8 mouse cellular contexts compared by ENCODE assay signal in the genomic region with DNA sequence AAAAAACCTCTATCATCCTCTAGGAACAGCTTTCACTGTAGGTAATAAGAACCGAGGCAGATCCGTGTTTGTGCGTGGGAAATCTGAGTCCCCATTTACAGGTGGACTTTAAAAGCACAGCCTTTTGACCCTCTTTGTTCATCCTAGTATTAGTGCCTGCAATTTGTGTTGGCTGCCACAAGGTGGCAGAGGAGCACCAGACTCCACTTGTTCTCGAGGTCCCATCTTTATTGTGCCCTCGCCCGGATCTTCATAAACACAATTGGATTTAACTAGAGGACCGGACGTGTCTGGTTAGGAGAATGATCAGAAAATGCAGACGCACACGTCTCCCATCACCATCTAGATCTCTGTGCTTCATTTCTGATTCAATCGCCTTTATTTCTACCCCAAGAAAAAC.
A peak's percentile ranks its signal among the peaks of the same experiment; 100 is the strongest.
DNase-seq lines count a peak whose midpoint lies in the region; ATAC-seq and TF ChIP-seq lines count a peak whose summit lies in the region.

No protein-coding gene starts in this region.

- H3K27me3 ChIP-seq in heart, embryonic 10.5 days (ENCODE audit: insufficient read depth, poor library complexity, severe bottlenecking) = no peaks in the 10 kb centered on the region
- H3K27me3 ChIP-seq in liver, postnatal 0 days (ENCODE audit: insufficient read depth, low read length) = no peaks in the 10 kb centered on the region

- no peak overlapping the region for H3K4me3 ChIP-seq in heart, embryonic 10.5 days
- H3K4me3 ChIP-seq in liver, postnatal 0 days (ENCODE audit: low read depth, low read length) = no peak overlapping the region

- no peak overlapping the region for H3K27ac ChIP-seq in heart, embryonic 10.5 days
- no peak overlapping the region for H3K27ac ChIP-seq in liver, postnatal 0 days (ENCODE audit: low read depth)

- no peaks in the 10 kb centered on the region for H3K36me3 ChIP-seq in heart, embryonic 10.5 days
- H3K36me3 ChIP-seq in liver, postnatal 0 days (replicated peaks; ENCODE audit: insufficient read depth, low read length) = no peaks in the 10 kb centered on the region

- peaks cover 27% of the 10 kb centered on the region for H3K4me1 ChIP-seq in heart, embryonic 10.5 days
- no peaks in the 10 kb centered on the region for H3K4me1 ChIP-seq in liver, postnatal 0 days (ENCODE audit: insufficient read depth)

- H3K9me3 ChIP-seq in heart, embryonic 10.5 days = no peaks in the 10 kb centered on the region
- no peaks in the 10 kb centered on the region for H3K9me3 ChIP-seq in liver, postnatal 0 days (ENCODE audit: low read length)

- H3K4me2 ChIP-seq in liver, postnatal 0 days (ENCODE audit: low read depth, low read length) = no peak overlapping the region

- TF ChIP-seq CTCF in liver, postnatal 0 days (IDR thresholded peaks at IDR 0.05; ENCODE audit: low read depth) = peak; percentile 69

- no peak for ATAC-seq in liver, postnatal 0 days

- peak; percentile 33 to 36 for DNase-seq in heart, postnatal 10 days
- DNase-seq in heart, embryonic 10.5 days (ENCODE audit: low spot score) = no peak
- DNase-seq in right cerebral cortex, postnatal 4 days = peak; percentile 31
- no peak for DNase-seq in right cerebral cortex, postnatal 14 days
- peak; percentile 83 for DNase-seq in embryo, embryonic 10.5 days (ENCODE audit: low spot score)
- no peak for DNase-seq in liver, postnatal 0 days
- DNase-seq in spleen, postnatal 4 days (ENCODE audit: low spot score in 2 of 2) = no peak
- DNase-seq in thymus, postnatal 25 days = no peak

- intact Hi-C loops in heart, postnatal 10 days (cut with DNase I) = loop anchor here (2.0 to 5.0 kb wide), 3 partner anchors 378 to 1640 kb away; no protein-coding TSS in a partner anchor

- no peak overlapping the region for H3K9ac ChIP-seq in liver, postnatal 0 days (replicated peaks)

- no peak for TF ChIP-seq EP300 in liver, postnatal 0 days (IDR thresholded peaks at IDR 0.05; ENCODE audit: low read depth)

- WGBS in heart, embryonic 10.5 days = 29% methylated on average over 11 of the region's 11 CpGs
- 34% methylated on average over 11 of the region's 11 CpGs for WGBS in liver, postnatal 0 days (ENCODE audit: insufficient replicate concordance)

Comparison
In these comparisons a context has a peak if more than half of its experiments do, and no peak if none do; other contexts are left out.
1. DNase-seq: peak in heart, postnatal 10 days (2 of 2), right cerebral cortex, postnatal 4 days (single experiment) and embryo, embryonic 10.5 days (single experiment); none in heart, embryonic 10.5 days (single experiment), right cerebral cortex, postnatal 14 days (single experiment), liver, postnatal 0 days (single experiment), spleen, postnatal 4 days (0 of 2) and thymus, postnatal 25 days (single experiment).